Mouse (Mus musculus) fat pad, adult 2 months (tissue): ENCODE data around the gene Gm21987.

Source experiments
- DNase-seq: peaks from one replicate; pipeline ENCODE4 v3.0.0-alpha.2; 2011; ENCODE audit warnings: low read depth, low spot score; ENCODE audit errors: extremely low read depth

The Gm21987 gene

GRCm38 (mm10) chr16:38369992-38370484, 23.2 kb downstream of the Gm21987 start:
- no peak for DNase-seq

DNA sequence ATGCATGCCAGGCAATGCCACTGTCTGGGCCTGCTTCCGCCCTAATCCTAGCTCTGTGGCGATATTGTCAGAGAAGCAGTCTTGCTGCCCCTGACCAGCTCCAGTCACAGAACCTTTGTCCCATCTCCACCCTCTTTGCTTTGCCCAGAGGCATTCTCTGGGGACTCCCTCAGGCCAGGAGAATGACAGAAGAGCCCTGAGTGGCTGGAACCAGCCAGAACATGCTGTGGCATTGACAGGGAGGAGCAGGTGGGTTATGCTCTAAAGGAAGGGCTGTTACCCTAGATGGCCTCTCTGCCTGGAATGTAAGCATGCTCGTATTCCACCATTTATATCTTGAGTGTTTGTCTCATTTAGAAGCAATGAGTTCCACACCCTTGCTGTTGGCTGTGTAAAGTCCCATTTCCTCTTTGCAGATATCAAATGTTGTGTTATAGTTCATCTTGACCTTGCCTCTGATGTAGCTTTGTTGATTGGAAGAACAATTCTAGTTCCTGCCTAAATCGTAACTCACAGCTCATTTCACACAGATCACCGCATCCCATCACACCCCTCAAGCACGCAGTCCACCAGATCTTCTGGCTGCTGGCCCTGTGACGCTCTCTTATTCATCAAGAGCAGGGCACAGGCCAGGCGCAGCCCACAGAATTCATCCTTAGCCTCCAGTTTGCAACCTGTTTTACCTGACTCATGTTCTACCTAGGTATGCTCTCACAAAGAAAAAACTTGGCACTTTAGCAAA, 24.0 kb downstream of the Gm21987 start:
- DNase-seq: no peak

DNA sequence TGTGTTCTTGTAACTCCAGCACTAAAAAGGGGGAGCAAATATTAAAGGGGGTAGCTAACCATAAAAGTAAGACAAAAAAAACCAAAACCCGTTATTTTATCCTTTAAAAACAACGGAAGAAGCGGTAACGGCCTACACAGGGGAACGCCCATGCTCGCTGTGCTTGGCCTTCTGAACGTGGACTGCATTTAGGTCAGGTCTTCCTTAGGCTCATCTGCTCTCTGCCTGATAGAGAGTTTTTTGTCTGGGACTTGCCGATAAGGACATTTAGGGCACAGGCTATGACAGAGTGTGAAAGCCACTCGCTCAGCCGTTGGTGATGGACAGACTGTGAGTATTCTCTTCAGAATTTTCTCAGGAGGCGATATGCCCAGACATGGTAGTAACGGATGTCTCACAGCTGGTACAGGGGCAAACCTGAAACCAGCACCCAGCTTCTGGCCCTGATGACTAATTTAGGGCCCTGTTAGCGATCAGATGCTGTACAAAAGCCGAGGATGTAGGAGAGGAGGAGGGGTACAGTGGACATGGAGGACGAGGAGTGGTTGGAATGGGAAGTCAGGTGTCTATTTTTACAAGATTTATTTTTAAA, 25.0 kb downstream of the Gm21987 start:
- no peak for DNase-seq

GRCm38 (mm10) chr16:38372876-38373275, 26.0 kb downstream of the Gm21987 start:
- no peak for DNase-seq

DNA sequence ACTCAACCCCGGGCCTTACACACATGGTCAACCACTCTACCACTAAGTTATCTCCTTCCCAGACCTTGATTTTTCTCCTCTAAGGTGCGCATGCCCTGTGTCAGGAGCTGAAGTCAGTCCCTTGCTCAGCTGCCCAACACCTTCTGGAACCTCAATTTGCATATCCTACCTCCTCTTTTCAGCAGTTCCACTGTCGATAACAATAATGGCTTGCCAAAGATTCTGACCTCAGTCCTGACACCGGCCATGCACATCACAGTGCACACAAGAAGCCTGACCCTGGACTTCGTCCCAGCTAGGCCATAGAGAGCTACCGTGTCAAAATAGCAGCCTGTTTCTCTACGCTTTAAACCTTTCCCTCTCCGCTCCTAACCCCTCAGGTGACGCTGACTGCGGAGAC, 26.6 kb downstream of the Gm21987 start:
- no peak for DNase-seq

DNA sequence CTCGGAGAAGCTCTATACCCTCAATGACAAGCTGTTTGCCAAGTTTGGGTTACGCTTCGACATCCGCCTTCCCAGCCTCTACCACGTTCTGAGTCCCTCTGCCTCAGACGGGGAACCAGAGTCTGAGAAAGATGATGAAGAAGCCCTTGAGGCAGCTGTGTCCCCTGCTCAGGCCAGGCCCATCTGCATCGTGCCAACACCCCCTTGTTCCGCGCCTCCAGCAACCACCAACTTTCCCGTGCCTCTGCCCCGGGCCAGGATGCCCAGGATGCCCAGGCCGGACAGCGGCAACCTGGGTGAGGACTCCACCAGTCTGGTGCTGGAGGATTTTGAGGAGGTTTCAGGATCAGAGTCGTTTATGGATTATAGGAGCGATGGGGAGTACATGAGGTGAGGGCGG, 27.1 kb downstream of the Gm21987 start:
- no peak for DNase-seq

GRCm38 (mm10) chr16:38374379-38375140, 27.7 kb downstream of the Gm21987 start:
- DNase-seq: no peak

DNA sequence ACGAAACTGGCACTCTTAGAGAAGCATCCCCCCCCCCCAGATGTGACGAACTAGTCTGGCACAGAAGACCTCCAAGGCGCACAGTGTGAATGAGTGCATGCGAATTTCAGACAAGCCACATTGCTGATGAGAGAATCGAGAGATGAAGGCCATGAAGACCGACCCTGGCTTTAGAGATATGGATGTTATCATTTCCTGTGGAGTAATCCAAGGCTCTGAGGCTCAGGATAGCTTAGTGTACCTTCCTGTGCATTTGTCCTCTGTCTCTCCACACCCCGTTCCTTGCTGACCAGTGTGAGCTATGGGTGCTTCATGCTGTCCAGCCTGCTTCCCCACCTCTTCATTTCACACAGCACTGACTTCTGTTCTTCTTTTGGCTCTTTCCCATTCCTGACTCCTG, 28.3 kb downstream of the Gm21987 start:
- DNase-seq: no peak

DNA sequence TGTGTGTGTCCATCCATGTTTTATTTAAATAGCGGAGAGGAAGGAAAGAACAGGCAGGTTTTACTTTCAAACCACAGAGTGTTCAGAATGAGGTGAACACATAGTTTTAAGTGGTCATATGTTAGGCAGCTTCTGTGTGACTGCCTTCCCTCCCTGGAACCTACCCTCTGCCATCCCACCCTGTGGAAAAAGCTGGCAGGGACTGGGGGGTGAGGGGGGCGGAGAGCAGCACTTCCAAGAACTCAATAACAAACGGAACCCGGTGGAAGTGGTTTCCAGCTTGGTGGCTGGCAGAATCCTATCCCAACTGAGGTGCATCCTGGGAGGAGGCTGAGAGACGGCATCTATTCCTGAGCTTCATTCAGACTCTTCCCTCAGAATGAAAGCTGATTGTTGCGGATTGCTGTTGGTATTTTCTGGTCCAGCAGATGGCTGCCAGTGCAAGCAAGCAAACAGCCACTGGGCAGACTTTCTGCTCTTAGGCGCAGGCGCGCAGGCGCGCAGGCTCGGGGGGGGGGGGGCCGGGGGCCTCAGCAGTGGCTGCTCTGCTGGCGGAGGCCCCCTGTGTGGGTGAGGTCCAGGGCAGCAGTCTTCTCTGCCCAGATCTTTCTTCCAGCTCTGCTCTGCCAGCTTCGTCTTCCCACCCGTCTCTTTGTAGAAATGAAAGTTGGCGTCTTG, 29.5 kb downstream of the Gm21987 start:
- DNase-seq: no peak

- no peak for DNase-seq
Observed at GRCm38 (mm10) chr16:38376841-38377249, 30.0 kb downstream of the Gm21987 start.

GRCm38 (mm10) chr16:38377546-38377945, 30.7 kb downstream of the Gm21987 start:
- DNase-seq: no peak

GRCm38 (mm10) chr16:38378591-38378990, 31.8 kb downstream of the Gm21987 start:
- no peak for DNase-seq

DNA sequence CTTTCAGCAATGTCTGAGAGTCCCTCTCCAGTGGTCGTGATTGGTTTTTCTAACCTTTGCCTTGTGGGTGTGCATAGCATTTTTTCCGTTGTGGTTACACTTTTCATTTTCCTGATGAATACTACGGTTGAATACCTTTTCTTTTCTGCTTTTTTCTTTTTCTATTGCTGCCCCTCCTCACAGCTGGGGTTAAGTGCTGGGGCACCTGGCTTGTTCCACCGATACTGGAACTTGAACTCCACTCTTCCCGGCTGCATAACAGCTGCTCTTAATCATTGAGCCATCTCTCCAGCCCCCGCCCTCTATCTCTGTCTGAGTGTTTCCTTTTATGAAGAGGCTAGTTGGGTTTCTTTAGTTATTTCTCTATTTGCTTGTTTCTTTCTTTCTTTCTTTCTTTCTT, 32.2 kb downstream of the Gm21987 start:
- no peak for DNase-seq

DNA sequence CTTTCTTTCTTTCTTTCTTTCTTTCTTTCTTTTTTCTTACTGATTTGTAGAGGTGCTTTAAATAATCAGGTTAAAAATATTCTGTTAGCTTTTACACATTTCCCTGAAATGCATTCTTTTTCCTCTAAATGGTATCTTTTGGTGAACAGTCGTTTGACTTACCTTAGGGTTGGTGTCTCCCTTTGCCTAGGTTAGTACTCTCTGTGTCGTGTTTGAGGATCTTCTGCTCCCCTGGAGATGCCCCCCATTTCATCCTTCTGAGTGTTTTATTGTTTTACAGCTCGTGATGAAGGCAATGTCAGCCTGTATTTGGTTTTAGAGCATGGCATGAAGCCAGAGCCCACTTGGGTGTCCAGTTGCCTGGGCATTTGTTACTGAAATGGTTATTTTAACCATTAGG, 32.7 kb downstream of the Gm21987 start:
- DNase-seq: no peak

DNA sequence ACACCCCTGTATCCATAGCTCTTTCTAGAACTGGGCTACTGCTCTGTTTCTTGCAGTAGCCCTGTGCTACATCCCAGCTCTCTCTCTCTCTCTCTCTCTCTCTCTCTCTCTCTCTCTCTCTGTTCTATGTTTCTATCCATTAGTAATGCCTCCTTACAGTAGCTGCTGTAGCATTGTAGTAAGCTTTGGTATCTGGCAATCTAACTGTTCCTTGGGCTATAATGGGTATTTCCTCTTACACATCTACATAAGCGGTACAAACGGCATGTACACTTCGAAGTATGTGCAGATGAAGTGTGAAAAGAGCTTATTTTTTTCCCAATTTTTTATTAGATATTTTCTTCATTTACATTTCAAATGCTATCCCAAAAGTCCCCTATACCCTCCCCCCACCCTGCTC, 33.1 kb downstream of the Gm21987 start:
- no peak for DNase-seq

DNA sequence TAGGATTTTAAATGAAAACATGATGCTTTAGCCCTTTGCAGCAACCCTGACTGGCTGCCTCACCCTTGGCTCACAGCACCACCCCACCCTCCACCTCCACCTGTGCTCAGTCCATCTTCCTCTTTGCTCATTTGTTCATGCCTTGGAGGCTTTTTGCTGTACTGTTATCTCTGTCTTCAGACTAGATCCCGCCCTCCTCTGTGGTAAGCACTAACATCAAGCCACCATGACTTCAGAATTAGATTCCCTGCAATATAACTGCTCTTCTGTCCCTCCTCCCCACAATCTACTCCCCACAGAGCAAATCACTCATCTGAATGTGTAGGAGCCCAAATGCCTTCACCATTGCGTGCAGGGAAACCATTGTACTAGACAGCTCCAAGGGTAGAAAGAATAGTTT, 36.8 kb downstream of the Gm21987 start:
- DNase-seq: no peak

DNA sequence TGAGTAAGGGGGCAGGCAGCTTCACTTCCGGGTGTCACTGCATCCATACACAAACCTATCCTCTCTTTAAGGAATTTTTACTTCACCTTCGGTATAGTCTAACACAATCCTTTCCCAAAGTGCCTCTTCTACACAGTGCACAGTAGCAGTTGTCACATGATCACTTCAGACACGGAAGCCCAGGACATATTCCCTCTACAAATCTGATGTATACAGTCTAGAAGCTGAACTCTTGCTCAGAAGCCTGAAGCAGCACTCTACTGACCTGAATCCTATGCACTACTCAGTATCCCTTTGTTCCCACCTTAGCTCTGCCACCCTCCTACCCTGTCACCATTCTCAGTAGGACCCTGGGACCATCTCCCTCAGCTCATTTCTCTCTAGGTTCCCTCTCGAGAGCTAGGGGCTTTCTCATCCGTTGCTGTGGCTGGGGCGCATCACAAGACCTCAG, 38.4 kb downstream of the Gm21987 start:
- no peak for DNase-seq

GRCm38 (mm10) chr16:38385700-38386099, 38.9 kb downstream of the Gm21987 start:
- no peak for DNase-seq

DNA sequence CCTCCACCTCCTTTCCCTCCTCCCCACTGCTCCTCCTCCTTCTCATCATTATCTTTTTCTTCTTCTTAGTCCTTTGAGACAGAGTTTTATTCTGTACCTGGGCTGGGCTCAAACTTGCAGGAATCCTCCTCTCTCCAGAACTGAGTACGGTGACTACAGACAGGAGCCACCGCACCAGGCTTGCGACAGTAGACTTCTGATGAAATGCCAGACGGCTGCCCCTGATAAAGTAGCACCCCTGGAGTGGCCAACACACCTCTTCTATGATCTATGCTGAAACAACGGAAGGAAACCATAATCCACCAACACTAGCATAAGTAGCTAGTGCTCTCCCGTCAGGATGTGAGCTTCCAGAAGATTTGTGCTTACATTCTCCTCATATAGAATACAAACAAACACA, 40.5 kb downstream of the Gm21987 start:
- DNase-seq: no peak

DNA sequence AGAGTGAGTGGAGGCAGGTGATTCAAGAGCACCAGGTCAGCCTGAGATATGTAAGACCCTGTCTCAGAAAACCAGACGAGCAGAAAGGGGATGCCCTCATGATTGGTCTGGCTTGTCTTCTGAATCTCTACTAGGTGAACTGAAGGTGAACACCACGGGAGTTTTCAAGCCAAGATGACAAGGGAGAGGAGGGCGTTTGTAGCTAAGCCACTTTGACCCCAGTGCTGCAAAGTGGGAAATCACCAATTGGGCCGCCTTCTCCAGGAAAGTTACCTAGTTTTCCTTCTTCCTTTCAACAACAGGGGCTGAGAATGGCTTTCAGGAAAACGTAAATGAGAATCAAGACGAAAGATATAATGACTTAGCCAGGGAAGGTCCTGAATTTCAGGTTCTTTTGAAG, 41.9 kb downstream of the Gm21987 start:
- no peak for DNase-seq

- no peak for DNase-seq
Observed at GRCm38 (mm10) chr16:38389284-38389893, 42.5 kb downstream of the Gm21987 start.
